Mouse (Mus musculus) A20 (cell line): ENCODE results near the gene Olfr918.

Experiments used
- DNase-seq: peaks from one replicate; pipeline ENCODE4 v3.0.0-alpha.2; 2011; ENCODE audit warnings: low read depth, low spot score

Olfr918 gene

DNA sequence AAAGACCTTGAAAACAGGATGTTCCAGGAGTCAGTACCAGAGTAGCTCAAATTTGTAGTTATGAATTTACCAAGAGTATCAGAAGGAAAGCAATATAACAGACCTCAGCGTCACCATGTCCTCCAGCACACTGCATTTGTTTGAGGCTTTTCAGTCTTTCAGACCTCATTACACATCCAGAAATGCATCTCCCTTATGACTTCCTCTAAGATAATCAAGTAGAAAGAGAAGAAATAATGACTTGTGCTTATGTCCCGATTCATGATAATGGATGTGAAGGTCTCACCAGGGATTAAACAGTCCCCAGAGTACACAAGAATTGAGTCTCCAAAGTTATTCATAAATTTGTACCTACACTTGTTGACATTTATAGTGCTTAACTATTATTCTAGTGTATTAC is at the start of gene Olfr918:
Gene Olfr918 (minus strand): TSS at position 101 of the 400 bp plus-strand sequence.
- no peak for DNase-seq

DNA sequence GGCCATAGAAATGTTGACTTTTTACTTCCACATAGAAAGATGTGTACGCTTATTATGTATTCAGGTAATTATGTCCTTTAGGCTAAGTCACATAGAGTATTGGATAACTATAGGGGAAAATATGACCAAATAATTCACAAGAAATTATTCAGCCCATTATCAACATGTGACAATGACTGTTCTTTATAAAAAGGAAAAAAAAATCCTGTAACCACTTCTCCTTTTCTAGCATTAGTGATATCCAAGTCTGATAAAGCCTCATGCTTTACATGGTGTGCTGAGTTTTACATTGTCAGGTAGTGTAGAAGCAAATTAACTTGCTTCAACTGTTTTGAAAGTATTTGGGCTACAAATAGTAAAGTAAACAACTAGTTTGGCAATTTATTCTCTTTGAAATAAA is 49.6 kb upstream of the Olfr918 start:
- DNase-seq: no peak

GRCm38 (mm10) chr9:38718927-38719441 is 44.6 kb upstream of the Olfr918 start:
- peak; percentile 12 for DNase-seq

GRCm38 (mm10) chr9:38718102-38718501 is 43.7 kb upstream of the Olfr918 start, which contains the start of gene Vwa5a:
TSS of gene Vwa5a (plus strand) at chr9:38718268.
- DNase-seq: peak; percentile 38

GRCm38 (mm10) chr9:38672887-38673286 is 1.5 kb downstream of the Olfr918 start:
- DNase-seq: no peak

GRCm38 (mm10) chr9:38665742-38666141 is 8.7 kb downstream of the Olfr918 start, which contains the start of gene Olfr917:
TSS of gene Olfr917 (minus strand) at chr9:38665842.
- no peak for DNase-seq

GRCm38 (mm10) chr9:38659775-38660174 is 14.6 kb downstream of the Olfr918 start, which contains the start of gene Olfr916:
TSS of gene Olfr916 (minus strand) at chr9:38659875.
- DNase-seq: no peak

DNA sequence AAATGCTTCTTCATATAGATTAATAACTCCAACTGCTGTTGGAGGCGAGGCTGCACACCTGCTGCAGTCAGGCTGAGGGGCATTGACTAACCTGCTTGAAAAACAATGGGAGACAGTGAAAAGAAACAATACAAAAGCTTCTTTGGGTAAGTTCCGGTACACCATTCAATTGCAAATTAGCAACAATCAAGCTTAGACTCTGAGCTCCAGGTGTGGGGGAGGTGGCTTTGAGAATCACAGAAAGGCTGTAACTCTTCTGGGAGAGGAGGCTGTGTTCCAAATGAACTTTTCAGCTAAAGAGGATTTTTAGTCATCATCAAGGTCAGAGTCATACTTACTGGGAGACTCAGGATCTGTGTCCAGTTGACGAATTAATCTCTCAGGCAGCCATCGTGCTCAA is 42.0 kb downstream of the Olfr918 start:
- no peak for DNase-seq
